Mouse (Mus musculus) gastrocnemius, postnatal 4 days (tissue): ENCODE data around the gene Tnfrsf11a. TPM values are rescaled to one million over a fixed set of nuclear protein-coding genes. Genes with fewer than 3 reads are reported as not detected.
"Not testable (repeated sequence)": the region's sequence is repeated elsewhere in the genome, so short reads cannot be mapped to it uniquely, and the experiment has no call there.

Experiments used
- DNase-seq, 2 experiments: peaks; one replicate each; pipeline ENCODE4 v3.0.0; 2021 to 2022; ENCODE audit warnings: low spot score in 2 of 2, mixed read lengths in 2 of 2
- total RNA-seq, 2 experiments: library from RNA; stranded (reverse); gene quantifications; 2 replicates each; pipeline ENCODE4 v1.2.3; 2021

The Tnfrsf11a gene
- total RNA-seq, 2 experiments from 2014 or later = 2.1 to 2.4 TPM

DNA sequence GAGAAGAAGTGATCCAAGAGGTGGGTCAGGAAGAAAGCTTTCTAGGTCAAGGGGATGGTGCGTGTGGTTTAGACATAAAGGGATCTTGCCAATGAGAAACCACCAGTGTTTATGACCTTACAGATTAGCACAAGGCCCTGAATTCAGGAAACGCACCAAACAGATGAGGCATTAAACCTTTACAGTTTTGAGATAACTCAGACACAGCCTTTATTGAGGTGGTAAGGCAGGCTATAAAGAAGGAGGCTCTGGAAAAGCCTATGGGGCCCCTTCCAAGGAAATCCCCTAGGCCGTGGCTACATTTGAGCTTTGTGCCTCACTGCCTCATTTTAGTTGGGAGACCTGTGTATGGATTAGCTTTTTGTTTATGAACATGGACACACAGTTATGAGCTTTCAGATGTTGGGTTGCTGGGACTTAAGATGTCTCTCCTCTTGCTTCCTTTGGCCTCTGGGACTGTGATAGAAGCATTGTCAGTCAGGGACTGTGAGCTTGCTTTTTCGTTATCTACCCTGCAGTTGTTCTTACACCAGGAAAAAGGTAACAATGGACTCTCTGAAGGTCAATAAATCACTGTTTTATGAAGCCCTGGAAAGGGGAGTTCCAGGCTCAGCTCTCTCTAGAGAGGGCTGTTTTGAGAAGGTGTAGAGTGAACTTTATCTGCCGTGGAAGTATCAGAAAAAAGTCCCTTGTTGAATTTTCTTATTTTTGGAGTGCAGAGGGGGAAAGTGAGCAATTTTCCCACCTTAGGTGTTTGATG is 3.9 kb downstream of the Tnfrsf11a start:
- no peak for DNase-seq

DNA sequence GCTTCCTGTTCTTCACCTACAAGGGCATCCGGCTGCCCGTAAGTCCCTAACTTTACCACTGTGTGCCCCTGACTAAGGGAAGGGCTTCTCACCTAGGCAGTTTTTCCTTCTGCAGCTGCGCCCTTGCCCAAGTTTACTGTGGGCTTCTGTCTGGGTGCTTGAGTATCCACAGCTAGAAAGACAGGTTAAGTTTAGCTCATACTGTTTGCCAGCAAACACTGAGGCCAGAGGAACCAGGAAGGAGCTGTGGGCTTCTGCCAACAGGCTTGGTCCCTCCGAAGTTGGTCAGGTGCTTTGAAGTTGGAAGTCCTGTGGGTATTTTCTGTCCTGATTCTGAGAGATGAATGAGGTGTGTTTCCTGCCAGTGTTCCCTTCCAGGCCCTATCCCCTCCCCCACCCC is 4.6 kb downstream of the Tnfrsf11a start:
- no peak for DNase-seq

DNA sequence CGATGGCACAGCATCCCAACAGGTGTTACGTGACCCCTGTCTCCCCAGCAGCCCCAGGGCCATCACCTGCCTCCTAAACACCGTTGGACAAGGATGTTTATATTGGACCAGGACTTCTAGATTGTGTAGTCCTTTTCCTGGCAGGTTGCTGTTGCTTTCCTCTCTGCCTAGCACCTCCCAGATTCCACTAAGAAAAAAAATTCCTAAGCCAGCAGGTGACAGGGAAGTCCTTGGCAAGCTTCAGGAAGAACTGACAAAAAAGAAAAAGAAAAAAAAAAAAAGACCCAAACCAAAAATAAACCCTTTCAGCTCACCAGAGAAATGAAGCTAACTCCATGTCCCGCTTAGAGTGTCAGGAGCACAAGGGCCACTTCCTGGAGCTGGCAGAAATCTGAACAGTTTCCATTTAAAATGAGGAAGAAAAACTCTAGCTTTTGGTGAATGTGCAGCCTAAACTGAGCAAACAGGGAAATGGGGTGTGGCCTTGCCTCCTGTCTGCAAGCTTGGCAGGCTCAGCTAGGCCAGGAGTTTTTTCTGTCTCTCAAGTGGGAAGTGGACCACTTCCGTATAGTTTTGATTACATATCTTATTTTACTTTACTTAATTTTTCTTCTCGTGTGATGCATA is 6.3 kb downstream of the Tnfrsf11a start:
- no peak for DNase-seq

DNA sequence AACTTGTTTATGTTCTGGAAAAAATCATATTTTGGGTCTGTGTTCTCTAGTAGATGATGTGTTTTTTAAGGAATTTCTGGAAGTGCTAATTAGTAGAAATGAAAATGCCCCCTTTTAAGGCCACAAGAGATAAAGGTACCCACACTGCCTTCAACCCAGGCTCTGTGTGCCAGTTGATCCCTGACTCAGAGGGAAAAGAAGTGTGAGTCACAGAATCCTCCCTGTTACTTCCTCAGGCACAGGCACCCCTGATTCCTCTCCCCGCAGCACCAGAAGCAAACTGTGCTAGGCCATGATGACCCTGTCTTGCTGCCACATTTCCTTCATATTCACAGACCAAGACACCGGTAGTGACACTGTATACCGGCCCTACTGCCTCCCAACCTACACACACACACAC is 9.6 kb downstream of the Tnfrsf11a start:
- no peak for DNase-seq

DNA sequence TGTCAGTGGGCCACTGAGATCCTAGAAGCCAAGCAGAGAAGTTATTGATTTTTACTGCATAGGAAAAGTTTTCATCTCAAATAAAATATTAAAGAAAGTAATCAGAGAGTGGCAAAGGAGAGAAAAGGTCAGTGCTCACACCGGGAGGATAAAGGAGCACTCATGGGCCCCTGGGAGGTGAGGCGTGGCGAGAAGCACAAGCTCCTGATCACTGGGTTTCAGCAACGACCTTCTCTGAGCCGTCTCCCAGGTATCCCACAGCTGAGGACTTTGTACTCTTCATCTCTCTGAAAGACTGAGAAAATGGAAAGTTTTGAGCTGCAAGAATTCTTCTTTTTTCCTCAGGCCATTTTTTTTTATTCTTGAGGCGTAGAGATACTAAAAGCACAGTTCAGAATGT is 14.2 kb downstream of the Tnfrsf11a start:
- no peak for DNase-seq

DNA sequence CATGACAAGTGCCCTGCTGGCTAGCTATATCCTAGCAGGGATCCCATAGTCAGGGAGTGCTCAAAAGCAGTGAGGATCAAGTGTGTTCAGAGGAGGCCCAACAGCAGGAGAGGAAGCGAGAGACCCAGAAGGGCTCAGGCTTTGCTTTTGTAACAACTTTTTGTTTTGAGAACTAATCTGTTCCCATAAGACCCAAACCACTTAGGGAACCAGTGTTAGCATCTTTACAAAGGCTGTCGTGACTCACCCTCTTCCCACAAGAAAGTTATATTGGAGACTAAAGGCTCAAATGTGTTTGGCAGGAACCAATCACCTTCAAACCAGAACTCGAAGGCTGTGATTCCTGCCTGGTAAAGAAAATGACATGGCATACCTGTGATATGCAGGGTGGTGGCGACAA is 15.2 kb downstream of the Tnfrsf11a start:
- DNase-seq = no peak

DNA sequence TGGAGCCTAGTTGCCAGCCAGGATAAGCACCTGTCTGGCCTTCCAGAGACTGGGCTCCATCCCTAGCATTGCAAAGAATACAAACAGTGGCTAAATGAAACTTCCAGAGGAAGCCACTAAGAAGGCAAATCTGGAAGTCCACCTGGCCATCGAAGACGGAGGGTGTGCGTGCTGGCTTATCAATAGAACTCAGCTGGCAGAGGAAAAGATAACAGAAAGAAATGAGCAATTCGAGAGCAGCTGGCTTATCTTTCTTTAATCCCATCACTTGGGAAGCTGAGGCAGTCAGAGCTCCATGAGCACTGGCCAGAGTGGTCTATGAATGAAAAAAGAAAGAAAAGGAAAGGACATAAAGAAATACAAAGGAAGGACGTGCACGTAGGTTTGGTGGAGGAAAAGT is 20.1 kb downstream of the Tnfrsf11a start:
- no peak for DNase-seq

DNA sequence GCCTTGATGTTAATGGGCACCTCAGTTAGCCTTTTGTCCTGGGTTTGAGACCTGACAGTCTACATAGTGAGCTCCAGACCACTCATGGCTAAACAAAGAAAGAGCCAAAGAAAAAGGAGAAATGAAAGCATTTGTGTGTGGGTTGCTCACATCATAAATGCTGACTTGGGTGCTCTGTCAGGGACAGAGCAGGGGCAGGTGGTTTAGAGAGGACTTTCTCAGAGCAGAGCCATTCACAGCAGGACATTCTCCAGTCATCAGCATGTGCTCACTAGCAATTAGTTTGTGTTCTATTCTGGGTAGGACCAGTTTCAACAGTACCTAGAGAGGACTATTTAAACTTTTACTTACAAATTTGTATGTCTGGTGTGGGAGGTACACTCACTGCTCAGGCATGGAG is 20.7 kb downstream of the Tnfrsf11a start:
- no peak for DNase-seq

DNA sequence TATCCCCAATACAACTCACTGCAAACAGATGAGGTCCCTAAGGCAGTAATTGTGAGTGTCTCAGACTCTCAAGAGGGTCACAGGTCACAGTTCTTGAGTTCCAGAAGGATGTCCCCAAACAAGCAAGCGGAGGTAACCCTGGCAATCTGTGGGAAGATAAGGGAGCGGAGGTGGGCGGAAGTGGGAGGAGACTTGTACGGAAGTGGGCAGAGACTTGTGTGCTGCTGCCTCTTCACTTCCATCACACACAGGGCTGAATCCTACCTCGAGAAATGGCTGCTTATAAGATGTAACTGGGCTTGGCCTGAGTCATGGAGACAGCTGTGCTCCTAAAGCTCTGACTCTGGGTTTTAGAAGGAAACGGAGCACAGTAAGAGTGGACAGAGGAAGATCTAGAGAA is 22.4 kb downstream of the Tnfrsf11a start:
- no peak for DNase-seq

DNA sequence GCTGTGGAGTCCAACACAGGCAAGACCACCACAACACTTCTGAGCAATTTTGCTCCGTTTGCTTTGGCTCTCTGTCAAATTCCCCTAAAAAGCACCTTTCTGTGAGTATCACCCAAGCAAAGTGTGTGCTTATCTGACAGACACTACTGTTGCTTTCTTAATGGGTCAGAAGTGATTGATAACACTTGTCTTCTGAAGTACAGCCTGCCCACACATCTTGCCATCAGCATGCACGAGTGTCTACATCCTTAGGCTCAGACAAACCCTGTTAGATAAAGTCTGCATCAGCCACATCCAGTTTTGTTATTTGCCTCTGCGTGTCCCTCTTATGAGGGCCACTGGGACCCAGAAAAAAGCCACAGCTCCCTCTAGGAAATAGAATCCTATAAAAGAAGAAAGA is 23.8 kb downstream of the Tnfrsf11a start:
- no peak for DNase-seq

DNA sequence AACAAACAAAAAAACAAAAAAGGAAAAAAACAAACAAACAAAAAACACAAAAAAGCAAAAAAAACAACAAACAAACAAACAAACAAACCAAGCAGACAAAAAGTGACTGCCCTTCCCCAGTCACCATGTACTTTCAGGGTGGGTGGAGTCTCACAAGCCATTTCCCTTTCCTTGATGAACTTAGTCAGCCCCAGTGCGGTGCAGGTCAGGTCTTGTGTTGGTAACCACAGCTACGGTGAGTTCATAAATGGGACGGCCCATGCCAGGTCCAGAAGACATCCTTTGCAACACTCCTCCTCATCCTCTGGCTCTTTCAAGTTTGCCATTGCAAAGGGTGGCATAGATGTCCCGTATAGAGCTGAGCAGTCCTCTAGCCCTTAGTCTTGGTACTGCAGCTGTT is 25.0 kb downstream of the Tnfrsf11a start:
- DNase-seq = no peak

DNA sequence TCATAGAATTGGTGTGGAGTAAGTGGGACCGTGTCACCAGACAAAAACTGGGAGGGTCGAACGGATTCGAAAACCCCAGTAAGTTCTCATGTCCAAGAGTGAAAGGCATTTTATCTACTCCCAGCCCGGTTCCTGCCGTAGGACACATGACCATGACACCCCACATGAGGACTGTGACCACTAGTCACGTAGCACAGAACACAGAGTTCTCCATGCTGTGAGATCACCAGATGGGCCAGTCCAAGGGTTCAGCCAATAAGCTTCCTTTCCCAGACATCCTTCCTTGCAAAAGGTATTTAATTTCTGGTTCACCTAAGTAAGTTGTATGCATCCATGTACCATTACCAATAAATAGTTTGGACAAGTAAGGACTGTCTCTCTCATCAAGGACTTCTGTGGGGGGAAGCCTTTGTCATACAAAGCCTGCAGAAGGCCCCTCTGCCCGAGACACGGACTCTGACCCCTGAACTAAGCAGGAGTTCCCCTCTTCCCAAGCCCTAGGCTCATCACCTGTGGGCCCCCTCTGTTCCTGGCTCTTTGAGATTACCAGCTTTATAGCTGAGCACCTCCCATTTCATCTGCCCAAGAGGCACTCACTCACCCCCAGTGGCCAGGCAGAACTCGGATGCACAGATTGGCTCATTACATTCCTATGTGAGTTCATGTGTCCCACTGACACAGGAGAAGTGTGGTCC is 26.7 kb downstream of the Tnfrsf11a start:
- no peak for DNase-seq

DNA sequence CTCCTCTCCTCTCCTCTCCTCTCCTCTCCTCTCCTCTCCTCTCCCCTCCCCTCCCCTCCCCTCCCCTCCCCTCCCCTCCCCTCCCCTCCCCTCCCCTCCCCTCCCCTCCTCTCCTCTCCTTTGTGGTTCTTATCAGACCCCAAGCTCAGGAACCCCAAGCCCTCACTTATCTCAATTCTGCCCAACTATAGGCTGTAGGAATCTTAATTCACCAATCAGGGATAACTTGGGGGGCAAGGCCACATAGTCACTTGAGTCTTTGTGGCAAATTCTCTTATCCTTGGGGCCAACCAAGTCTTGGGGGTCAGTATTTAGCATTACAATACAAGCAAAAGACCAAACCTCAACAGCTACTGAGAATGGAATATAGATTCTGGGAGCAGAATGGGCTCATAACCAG is 31.5 kb downstream of the Tnfrsf11a start:
- not testable (repeated sequence) for DNase-seq

DNA sequence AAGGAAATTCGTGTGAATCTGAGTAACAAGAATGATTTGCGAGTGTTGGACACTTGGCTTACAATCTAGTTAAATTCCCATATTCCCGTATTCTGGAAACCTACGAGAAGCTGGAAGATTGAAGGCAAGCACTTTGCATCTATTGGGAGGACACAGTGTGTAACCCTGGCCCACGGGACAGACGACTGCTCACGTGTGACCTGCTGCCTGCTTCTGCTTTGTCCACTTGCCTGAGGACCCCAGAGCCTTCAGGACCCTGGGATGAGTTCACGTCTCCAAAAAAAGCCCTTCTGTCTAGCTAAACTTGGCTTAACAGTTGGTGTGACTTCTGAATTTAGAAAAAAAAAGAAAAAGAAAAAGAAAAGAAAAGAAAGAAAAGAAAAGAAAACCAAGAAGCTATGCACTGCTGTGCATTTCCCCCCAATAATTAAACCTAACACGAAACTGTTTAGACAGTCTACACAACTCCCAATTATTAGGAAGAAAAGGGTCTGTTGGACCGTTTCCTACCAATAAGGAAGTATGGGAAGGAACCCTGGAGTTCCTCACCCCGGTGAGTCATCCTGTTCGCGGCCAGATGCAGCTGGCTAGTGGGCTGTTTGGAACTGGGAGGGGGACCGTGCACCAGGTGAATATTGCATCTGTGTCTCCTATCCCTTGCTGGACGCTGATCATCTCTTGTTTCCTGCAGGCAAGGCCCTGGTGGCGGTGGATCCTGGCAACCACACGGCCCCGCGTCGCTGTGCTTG is 32.6 kb downstream of the Tnfrsf11a start:
- no peak for DNase-seq

DNA sequence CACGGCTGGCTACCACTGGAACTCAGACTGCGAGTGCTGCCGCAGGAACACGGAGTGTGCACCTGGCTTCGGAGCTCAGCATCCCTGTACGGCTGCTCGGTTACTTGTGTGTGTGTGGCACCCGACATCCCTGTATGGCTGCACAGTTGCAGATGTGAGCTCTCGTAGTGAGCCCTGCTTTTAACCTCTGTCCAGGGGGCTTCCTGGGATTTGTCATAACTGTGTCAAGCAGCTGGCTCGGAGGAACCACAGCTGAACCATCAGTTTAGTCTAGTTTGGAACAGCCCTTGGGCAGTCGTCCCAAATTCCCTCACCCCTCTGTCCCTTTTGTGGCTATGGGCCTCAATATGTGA is 33.2 kb downstream of the Tnfrsf11a start:
- DNase-seq = no peak

DNA sequence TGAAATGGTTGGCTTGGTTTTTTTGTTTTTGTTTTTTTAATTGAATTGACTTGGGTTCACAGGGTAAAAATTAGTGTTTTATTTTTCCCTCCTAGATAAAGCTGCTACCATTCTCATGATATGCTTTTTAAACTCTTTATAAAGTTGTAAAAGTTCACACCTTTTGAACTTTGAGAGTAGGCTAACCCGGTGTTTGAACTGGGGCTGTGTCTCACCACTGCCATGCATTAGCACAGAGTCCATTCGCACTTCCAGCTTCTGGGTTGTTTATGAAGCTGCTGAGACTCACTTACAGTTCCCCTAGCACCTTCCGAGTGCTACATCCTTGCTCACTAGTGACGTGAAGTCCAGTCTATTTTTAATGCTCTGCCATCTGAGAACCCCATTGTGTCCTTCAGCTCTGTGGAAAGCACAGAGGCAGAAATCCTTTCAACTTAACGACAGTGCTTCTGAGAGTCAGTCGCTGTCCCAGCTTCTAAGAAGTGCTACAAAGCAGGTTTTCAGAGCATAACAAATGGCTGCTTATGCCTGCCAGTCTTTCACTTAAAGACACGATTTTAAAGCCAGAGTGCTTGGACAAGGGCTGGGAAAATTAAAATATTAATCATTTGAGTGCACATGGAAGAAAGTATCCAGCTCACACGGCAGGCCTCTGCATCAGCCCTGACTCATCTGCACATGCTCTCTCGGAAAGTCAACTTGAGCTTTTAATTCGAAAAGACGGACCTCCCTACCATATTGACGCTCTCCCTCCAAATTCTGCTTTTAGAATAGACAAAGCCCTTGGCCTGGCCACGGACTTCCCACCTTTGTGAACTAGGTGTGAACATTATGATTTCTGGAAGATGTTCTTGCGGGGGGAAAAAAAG is 34.1 kb downstream of the Tnfrsf11a start:
- DNase-seq = no peak

DNA sequence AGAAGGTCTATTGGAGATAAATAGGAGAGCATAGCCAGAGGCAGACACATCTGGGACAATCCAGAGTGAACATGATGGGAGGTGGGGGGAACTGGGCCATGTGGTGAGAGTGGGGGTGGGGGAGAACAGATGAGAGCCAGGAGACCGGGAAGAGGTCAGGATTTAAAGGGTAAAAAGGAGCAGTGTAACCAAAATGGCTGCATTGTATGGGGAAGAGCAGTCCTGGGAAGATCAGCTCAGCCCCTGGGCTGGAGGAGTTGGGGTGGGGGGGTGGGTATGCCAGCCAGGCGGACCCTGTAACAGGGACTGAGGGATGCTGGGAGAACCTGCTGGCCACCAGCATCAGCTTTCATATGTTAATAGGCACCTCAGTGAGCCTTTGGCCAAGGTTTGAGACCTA is 34.8 kb downstream of the Tnfrsf11a start:
- no peak for DNase-seq

DNA sequence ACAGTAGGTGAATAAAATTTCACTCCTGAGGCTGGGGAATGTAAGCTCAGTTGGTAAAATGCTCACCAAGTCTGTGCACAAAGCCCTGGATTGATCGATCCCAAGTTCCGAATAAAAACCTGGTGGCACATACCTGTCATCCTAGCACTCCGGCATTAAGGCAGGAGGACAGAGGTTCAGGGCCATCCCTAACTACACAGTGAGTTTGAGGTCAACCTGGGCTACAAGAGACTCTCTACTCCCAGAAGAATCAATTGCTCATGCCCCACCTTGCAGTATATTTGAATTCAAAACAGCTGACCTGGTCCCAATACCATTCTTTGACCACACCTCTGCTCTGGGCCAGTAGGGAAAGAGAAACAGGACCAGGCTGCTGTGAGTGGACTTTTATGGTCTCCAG is 35.2 kb downstream of the Tnfrsf11a start:
- no peak for DNase-seq

DNA sequence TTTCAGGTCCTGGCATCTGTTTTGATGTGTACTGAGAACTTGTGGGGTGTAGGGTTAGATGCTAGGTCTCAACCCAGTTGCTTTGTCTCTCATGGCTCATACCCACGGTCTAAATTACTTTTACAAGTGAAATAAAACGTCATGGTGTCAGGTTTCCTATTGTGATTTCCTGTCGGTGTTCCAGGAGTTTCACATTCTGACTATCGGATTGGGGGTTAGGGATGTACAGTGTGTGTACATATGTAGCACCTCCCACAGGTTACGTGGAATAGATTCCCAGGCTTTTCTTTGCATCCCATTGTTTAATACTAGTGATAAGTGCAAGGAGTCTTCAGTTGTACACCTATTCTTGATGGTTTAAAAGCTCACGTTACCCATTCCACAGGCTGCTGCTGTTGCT is 38.5 kb downstream of the Tnfrsf11a start:
- no peak for DNase-seq

DNA sequence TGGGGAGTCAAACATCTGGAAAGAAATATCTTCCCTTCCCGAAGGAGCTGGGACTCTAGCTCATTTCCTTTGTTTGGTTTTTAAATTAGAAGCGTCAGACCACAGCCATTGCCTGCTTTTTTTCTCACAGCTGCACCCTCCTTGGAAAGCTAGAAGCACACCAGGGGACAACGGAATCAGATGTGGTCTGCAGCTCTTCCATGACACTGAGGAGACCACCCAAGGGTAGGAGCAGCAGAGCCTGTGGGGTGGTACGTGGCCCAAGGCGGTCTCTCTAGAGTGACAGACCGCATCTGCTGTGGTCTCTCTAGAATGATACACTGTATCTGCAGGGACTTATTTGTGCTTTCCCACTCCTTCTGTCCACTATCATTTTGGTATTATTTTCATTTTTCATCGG is 39.2 kb downstream of the Tnfrsf11a start:
- no peak for DNase-seq

DNA sequence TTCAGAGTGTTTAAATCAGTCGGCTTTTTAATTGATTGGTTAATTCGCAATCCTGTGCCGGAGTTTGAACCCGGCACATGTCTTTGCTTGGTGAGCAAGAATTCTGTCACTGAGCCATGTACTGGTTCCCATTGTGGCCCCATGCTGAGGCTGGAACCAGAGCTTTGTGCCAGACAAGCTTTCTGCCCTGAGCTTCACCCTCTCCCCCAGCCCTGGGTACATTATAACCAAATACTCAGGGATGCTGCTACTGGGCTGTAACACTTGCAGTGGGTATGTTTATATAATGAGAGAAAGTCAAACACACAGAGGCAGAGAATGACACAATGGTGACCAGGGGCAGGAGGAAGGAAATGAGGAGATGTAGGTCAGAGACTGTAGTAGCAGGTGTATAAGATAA is 43.8 kb downstream of the Tnfrsf11a start:
- DNase-seq = no peak
